14 mouse cellular contexts compared by ENCODE assay signal in genomic region chr8:9393246-9393645, GRCm38 (mm10).
DNase-seq lines count a peak whose midpoint lies in the region; ATAC-seq and TF ChIP-seq lines count a peak whose summit lies in the region.
"Had no signal": no experiment of that assay in that cellular context is flagged by ENCODE, and none has a peak within 500 bp of the region (broad histone marks: within the 10 kb centered on the region; RNA-seq: fewer than 3 reads in every experiment).

No protein-coding gene starts in this region.

- DNase-seq in lung, postnatal 0 days (ENCODE audit: low spot score): no peak
- DNase-seq in lung, postnatal 10 days: no peak
- peak; percentile 37 for DNase-seq in cerebellum, adult 11 months
- no peak for DNase-seq in adipocyte (ENCODE audit: low spot score)
- DNase-seq in adrenal gland, postnatal 25 days: no peak
- DNase-seq: adrenal gland, adult 8-10 months; thymus, adult 18-20 months had no signal

- H3K27ac ChIP-seq in intestine, postnatal 0 days (ENCODE audit: low read depth, low read length): no peak overlapping the region
- H3K27ac ChIP-seq in intestine, embryonic 16.5 days (ENCODE audit: low read length): no peak overlapping the region
- no peak overlapping the region for H3K27ac ChIP-seq in lung, postnatal 0 days (ENCODE audit: low read length)
- H3K27ac ChIP-seq: embryonic facial prominence, embryonic 13.5 days; heart, embryonic 15.5 days; intestine, embryonic 15.5 days; limb, embryonic 12.5 days had no signal

- H3K4me1 ChIP-seq in intestine, postnatal 0 days (replicated peaks; ENCODE audit: control insufficient read depth, insufficient read depth, low read length): no peaks in the 10 kb centered on the region
- no peaks in the 10 kb centered on the region for H3K4me1 ChIP-seq in intestine, embryonic 16.5 days (ENCODE audit: control insufficient read depth, insufficient read depth, low read length)
- H3K4me1 ChIP-seq in lung, postnatal 0 days (ENCODE audit: insufficient read depth, low read depth, low read length): no peaks in the 10 kb centered on the region
- H3K4me1 ChIP-seq: embryonic facial prominence, embryonic 13.5 days; heart, embryonic 15.5 days; intestine, embryonic 15.5 days had no signal

- H3K9ac ChIP-seq in intestine, postnatal 0 days (ENCODE audit: low read depth, low read length): no peak overlapping the region
- no peak overlapping the region for H3K9ac ChIP-seq in intestine, embryonic 16.5 days (ENCODE audit: low read depth, low read length)
- H3K9ac ChIP-seq in lung, postnatal 0 days (replicated peaks; ENCODE audit: low read depth): no peak overlapping the region
- H3K9ac ChIP-seq: embryonic facial prominence, embryonic 13.5 days; heart, embryonic 15.5 days; intestine, embryonic 15.5 days; limb, embryonic 12.5 days had no signal

- H3K27me3 ChIP-seq in intestine, postnatal 0 days (replicated peaks; ENCODE audit: control insufficient read depth, insufficient read depth, low read length): no peaks in the 10 kb centered on the region
- no peaks in the 10 kb centered on the region for H3K27me3 ChIP-seq in intestine, embryonic 16.5 days (replicated peaks; ENCODE audit: control insufficient read depth, insufficient read depth, low read length)
- no peaks in the 10 kb centered on the region for H3K27me3 ChIP-seq in lung, postnatal 0 days (replicated peaks; ENCODE audit: insufficient read depth, low read length)
- H3K27me3 ChIP-seq: embryonic facial prominence, embryonic 13.5 days; heart, embryonic 15.5 days; intestine, embryonic 15.5 days; limb, embryonic 12.5 days had no signal

- no peak for TF ChIP-seq EP300 in lung, postnatal 0 days (IDR thresholded peaks at IDR 0.05)

- H3K36me3 ChIP-seq in intestine, postnatal 0 days (ENCODE audit: control insufficient read depth, insufficient read depth): no peaks in the 10 kb centered on the region
- no peaks in the 10 kb centered on the region for H3K36me3 ChIP-seq in intestine, embryonic 16.5 days (ENCODE audit: control insufficient read depth, insufficient read depth, low read length)
- no peaks in the 10 kb centered on the region for H3K36me3 ChIP-seq in lung, postnatal 0 days (ENCODE audit: insufficient read depth, low read length)
- H3K36me3 ChIP-seq: embryonic facial prominence, embryonic 13.5 days; heart, embryonic 15.5 days; intestine, embryonic 15.5 days; limb, embryonic 12.5 days had no signal

- ATAC-seq in intestine, postnatal 0 days: no peak
- no peak for ATAC-seq in intestine, embryonic 16.5 days
- no peak for ATAC-seq in lung, postnatal 0 days
- peak; percentile 53 for ATAC-seq in granulocyte monocyte progenitor cell, adult 5-6 weeks (replicated peaks; ENCODE audit: poor library complexity, severe bottlenecking)
- ATAC-seq: intestine, embryonic 15.5 days had no signal

- peak; percentile 25; the same call in 1 of the 2 replicates for TF ChIP-seq CTCF in intestine, postnatal 0 days (IDR thresholded peaks at IDR 0.05; ENCODE audit: low read depth)
- TF ChIP-seq CTCF in lung, postnatal 0 days (IDR thresholded peaks at IDR 0.05): peak; percentile 32

- no peak overlapping the region for H3K4me3 ChIP-seq in intestine, postnatal 0 days (ENCODE audit: low read depth, low read length)
- no peak overlapping the region for H3K4me3 ChIP-seq in intestine, embryonic 16.5 days (ENCODE audit: low read length)
- no peak overlapping the region for H3K4me3 ChIP-seq in lung, postnatal 0 days (ENCODE audit: low read depth, low read length)
- H3K4me3 ChIP-seq: embryonic facial prominence, embryonic 13.5 days; heart, embryonic 15.5 days; intestine, embryonic 15.5 days; limb, embryonic 12.5 days had no signal

- WGBS in intestine, postnatal 0 days: 45% methylated on average over 2 of the region's 2 CpGs
- 39% methylated on average over 2 of the region's 2 CpGs for WGBS in intestine, embryonic 16.5 days
- 35% methylated on average over 2 of the region's 2 CpGs for WGBS in lung, postnatal 0 days

- no peaks in the 10 kb centered on the region for H3K9me3 ChIP-seq in intestine, postnatal 0 days (ENCODE audit: control insufficient read depth)
- no peaks in the 10 kb centered on the region for H3K9me3 ChIP-seq in intestine, embryonic 16.5 days (ENCODE audit: control insufficient read depth, low read length)
- H3K9me3 ChIP-seq in lung, postnatal 0 days (ENCODE audit: low read length): no peaks in the 10 kb centered on the region
- H3K9me3 ChIP-seq: embryonic facial prominence, embryonic 13.5 days; heart, embryonic 15.5 days; intestine, embryonic 15.5 days; limb, embryonic 12.5 days had no signal

- no peak overlapping the region for H3K4me2 ChIP-seq in intestine, postnatal 0 days (replicated peaks; ENCODE audit: low read depth)
- no peak overlapping the region for H3K4me2 ChIP-seq in intestine, embryonic 16.5 days (ENCODE audit: low read depth, low read length)
- H3K4me2 ChIP-seq in lung, postnatal 0 days (replicated peaks; ENCODE audit: low read depth, low read length): no peak overlapping the region
- H3K4me2 ChIP-seq: embryonic facial prominence, embryonic 13.5 days; heart, embryonic 15.5 days; intestine, embryonic 15.5 days; limb, embryonic 12.5 days had no signal
